Mouse (Mus musculus): Measurements from ENCODE around the gene Slc37a3.

- no peak for TF ChIP-seq CTCF (IDR thresholded peaks at IDR 0.05; ENCODE audit: low read depth)
- no peak for TF ChIP-seq EP300 (IDR thresholded peaks at IDR 0.05; ENCODE audit: low read depth)
These were observed 35.7 kb downstream of the Slc37a3 start for GRCm38 (mm10) chr6:39341798-39342197.

Data from liver, embryonic 14.5 days (tissue).